Mouse (Mus musculus) adrenal gland, postnatal 10 days (tissue): Measurements from ENCODE around the gene Cyp2b19. TPM values are rescaled to one million over a fixed set of nuclear protein-coding genes. Genes with fewer than 3 reads are reported as not detected.
"Not testable (repeated sequence)": the region's sequence is repeated elsewhere in the genome, so short reads cannot be mapped to it uniquely, and the experiment has no call there.

Experiments
- DNase-seq: peaks from one replicate; pipeline ENCODE4 v3.0.0; 2021; ENCODE audit warnings: mixed read lengths
- long read RNA-seq, 2 experiments: library from polyadenylated mRNA; stranded (forward); transcript quantifications; one replicate each; pipeline ENCODE4 v2.0.0; 2021
- total RNA-seq, 2 experiments: library from RNA; stranded (reverse); gene quantifications; 2 replicates each; pipeline ENCODE4 v1.2.3; 2021

Gene Cyp2b19
- not detected for total RNA-seq
- long read RNA-seq, experiment 1 = 0 reads
- long read RNA-seq, experiment 2 = 0 reads

DNA sequence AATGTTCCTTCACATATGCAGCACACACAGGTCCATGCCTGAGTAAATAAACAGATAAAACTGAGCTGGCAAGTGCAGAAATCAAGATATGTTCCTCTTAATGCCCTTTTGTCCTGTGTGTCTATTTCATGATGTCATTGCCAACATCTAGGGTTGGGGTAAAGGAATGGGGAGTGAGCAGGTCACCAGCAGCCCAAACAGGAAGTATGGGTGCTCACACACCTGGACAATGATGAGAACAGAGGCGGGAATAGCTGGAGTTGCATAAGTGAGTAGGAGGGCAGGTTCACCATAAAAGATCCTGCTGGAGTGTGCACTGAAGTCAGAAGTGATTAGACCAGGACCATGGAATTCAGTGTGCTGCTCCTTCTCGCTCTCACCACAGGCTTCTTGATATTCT lies at the start of gene Cyp2b19:
Cyp2b19 (plus strand) TSS at position 301 of the 400 bp plus-strand sequence.
- DNase-seq = no peak

DNA sequence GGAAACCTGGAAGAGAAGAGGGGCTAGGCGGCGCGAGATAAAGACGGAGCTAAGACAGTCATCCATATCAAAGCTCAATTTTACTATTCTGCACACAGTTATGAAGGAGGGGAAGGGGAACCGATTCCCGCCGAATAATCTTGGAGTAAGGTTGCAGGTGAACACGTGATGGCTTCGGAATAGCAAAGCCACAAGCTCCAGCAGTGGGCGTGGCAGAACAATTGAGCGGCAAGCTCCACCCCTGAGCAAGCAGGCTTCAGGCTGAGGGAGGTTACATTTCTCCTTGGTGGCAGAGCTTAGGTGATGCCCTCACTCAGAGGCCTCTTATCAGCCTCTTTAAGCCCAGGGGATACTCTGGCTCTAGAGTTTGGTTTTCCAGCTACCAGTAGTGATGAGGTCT lies 45.9 kb upstream of the Cyp2b19 start:
- DNase-seq = no peak

DNA sequence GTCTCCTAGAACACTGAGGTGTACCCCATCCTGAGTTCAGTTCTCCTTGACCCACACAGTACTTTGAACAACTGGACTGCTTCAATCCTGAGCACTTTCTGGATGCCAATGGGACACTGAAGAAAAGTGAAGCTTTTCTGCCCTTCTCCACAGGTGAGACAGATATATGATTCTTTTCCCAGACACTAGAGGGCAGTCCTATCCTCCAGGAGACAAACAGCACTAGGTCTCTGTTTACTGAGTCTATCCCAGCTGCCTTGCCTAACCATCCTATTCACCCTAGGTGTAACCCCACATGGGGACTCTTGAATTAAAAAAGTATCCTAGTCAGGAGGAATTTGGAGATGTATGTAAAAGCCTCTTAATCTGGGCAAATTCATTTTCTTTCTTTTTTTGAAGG lies 18.0 kb upstream of the Cyp2b19 start:
- no peak for DNase-seq

DNA sequence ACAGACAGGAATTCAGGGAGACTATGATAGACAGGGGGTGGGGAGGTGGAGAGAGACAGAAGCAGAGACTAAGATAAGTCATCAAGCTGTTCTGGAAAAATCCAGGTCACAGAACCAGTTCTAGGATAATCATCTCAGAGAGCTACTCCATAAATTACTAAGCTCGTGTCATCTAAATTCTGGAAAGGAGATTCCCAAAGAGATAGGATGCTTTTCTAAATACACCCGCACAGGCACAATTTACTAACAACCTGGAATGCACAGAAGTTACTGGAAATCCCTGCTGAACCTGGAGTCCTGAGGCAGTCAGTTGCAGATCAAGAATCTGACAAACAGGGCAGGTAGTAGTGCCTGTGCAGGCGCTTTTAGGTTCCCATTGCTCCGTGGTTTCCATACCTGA lies 13.0 kb upstream of the Cyp2b19 start:
- no peak for DNase-seq

DNA sequence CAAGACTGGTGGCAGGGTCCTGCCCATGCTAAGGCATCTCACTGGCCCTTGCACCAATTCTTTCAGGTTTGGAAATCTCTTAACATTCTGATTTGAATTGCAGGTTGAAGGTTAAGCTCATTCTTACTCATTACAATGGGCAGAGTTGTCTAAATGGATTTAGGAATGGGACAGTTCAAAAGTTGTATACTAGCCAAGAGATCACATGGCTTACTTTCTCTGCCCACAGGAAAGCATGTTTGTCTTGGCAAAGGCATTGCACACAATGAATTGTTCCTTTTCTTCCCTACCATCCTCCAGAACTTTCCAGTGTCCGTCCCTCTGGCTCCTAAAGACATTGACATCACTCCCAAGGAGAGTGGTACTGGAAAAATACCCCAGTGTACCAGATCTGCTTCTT lies 11.5 kb upstream of the Cyp2b19 start:
- no peak for DNase-seq

DNA sequence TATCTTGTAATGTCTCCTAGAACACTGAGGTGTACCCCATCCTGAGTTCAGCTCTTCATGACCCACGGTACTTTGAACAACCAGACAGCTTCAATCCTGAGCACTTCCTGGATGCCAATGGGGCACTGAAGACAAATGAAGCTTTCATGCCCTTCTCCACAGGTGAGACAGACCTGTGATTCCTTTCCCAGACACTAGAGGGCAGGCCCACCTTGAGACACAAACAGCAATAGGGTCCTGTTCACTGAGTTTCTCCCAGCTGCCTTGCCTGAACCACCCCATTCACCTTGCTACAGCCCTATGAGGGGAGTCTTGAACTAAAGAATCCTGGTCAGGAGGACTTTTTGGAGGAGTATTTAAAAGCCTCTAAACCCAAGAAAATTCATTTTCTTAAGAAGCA lies 10.1 kb downstream of the Cyp2b19 start:
- DNase-seq = peak; percentile 40

DNA sequence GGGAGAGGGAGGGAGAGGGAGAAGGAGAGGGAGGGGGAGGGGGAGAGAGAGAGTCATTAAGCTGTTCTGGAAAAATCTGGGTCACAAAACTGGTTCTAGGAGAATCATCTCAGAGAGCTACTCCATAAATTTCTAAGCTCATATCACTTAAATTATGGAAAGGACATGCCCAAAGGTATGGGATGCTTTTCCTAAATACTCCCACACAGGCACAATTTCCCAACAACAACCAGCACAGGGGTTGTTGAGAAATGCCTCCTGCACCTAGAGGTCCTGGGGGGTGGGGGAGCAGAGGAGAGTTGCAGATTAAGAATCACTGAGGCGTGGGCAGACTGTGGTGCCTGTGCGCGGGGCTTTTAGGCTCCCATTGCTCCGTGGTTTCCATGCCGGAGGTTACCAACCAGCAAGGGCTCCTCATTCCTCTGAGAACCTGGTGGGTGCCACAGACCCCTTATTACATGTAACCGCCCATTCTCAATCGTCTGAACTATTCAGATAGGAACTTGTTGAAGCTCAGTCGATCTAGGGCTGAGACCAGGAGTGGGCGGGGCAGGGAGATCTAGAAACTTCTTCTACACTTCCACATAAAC lies 13.0 kb downstream of the Cyp2b19 start:
- DNase-seq = no peak

DNA sequence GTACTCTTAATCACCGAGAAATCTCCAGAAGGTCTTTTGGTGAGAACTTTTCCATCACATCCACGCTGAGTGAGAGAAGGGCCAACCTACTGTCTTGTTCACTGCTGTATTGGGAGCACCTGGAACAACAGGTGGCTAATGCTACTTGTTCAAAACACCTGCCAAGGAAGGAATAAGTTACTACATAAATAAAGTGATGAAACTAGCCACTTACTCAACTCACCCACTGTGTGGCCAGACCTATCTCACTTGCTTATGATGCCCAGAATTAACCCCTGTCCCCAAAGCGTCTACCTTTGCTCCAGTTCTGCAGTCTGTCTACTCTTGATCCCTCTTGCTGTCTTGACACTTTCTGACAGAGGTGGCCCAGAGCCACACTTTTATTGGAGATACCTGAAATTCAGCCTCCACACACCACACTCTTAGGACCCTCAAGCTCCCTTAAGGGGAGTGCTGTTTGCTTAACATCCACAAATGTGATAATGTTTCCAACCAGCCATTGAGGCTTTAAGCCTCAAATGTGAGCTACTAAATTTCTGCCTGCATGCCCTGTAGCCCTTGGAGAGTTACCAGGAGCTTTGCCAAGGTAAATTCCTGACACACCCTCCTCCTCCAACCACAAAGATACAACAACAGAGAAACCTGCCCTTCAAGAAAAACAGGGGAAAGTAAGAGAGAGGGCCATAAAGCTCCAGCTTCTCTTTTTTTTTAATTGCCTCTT lies 16.1 kb downstream of the Cyp2b19 start:
- DNase-seq = no peak

DNA sequence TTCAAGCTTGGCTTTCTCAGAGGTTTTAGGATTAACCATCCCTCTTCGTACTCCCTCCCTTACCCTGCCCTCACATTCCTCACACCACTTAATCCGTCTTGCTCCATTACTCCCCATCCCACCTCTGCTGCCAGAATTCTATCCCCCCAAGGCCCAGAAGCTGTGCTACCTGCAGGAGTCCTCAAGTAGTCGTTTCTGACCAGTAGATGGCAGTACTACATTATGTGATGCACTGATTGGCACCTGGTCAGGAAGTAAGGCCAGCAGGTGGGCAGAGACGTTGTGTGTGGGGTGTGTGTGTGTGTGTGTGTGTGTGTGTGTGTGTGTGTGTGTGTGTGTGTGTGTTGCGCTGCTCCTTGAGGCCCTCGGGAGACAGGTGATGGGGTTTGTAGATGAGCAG lies 18.9 kb downstream of the Cyp2b19 start:
- no peak for DNase-seq

DNA sequence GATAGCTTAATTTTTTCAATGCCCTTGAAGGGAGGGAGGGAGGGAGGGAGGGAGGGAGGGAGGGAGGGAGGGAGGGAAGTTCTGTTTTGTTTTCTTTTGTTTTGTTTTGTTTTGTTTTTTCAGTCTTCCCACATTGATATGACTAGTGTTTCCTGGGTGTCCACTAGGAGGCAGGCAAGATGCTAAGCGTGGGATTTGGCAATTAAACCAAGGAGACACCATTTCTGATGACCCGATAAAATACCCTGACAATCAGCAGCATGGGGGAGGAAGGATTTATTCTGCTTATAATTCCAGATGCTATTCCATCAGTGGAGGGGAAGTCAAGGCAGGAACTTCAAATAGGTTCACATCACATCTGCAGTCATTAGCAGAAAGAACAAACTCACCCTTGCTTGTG lies 20.9 kb downstream of the Cyp2b19 start:
- DNase-seq = no peak

DNA sequence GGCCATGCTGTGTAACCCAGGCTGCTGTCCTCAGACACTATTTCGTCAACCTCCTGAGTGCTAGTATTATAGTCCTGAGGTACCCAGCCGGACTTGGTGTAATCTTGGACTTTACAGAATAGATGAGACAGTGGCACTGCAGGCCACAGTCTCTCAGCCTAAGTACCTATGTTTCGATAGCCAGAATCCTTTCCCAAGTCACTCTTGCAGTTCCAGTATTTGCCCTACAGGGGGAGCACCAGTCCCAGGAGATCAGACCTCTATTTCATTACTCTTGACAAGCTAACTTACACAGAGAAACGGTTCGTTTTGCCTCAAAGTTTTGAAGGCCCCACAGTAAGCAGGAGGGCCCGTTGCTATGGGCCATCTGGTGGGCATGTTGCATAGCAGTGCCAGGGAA lies 21.5 kb downstream of the Cyp2b19 start:
- DNase-seq = peak; percentile 77

DNA sequence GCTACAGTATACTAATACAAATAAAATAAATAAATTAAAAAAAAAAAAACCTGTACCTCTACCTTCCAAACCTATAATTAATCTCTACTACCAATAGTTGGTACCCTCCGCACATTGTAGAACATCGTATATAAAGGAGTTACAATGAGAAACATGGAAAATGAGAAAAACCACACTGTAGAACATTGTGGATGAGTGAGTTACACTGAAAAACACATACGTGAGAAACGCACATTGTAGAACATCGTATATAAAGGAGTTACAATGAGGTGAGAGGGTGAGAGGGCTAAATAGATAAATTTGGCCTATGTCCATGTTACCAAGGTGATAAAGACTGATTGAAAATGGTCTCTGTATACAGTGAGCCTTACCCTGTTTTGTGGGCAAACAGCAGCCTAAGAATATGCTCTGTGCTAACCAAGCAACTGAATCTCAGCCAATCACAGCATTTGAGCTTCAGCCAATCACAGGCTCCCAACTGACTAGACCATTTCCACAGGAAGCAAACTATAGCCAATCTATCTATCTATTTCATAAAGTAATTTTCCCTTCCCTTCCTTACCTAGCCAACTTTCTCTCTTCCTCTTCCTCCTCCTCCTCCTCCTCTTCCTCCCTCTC lies 23.0 kb downstream of the Cyp2b19 start:
- DNase-seq = no peak

DNA sequence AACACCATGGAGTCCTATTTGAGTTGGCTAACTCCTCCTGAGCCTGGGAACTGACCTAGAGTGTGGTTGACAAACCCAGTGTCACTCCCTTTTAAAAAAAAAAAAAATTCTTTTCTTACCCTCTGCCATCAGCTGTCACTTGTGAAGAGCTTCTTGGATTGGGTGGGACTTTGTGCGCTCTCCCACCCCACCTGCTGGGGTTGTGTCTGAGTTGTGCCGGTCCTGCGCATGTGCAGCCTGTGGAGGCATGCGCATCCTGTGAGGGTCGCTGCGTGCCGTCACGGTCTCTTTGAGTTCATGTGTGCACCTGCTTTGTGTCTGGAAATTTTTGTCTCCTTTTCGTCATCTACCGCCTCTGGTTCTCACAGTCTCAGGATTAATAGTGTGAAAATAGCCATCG lies 23.6 kb downstream of the Cyp2b19 start:
- no peak for DNase-seq

DNA sequence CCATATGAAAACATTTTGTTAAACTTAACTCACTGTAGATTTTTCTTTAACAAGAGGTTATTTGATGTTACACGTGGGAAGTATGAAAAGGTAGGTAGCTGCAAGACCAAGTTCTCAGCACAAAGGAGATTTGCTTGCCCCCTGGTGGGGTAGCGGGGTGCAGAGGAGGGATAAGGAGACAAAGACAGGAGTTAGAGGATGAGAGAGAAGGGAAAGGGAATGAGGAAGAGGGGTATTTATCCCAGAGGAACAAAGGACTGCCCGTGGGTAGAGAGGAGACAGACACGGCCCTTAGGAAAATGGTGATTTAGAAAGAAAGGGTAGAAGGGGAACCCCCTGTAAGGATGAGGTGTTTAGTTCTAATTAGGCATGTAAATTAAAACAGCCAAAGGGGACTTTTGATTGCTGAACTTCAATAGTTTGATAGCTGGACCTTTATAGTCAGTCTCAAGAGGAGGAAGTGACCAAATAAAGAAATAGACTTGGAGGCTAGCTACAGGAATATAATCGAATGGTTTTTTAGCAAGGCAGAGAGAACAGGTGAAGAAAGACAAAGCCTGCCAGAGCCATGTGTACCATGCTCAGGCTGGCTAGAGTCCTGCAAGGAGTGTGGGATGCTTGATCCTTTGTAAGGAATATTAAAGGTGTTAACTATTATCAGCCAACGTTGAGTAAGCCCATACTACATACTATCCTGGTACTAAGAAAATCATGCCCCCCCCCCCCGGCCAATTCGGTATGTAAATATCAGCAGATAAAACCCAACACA lies 24.2 kb downstream of the Cyp2b19 start:
- DNase-seq = no peak

DNA sequence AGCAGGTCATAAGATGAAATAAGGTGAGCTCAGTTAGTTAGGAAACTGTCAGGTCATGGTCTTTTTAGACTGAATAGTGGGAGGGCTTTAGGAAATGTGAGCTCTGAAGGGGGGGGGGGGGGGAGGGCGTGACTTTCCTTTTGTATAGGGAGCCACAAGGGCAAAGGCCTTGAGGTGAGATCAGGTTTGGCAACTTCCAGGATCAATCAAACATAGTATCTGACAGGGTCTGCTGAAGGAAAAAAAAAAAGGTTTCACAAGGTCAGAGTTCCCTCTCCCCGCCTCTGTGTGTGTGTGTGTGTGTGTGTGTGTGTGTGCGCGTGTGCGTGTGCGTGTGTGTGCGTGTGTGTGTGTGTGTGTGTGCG lies 24.8 kb downstream of the Cyp2b19 start:
- no peak for DNase-seq

DNA sequence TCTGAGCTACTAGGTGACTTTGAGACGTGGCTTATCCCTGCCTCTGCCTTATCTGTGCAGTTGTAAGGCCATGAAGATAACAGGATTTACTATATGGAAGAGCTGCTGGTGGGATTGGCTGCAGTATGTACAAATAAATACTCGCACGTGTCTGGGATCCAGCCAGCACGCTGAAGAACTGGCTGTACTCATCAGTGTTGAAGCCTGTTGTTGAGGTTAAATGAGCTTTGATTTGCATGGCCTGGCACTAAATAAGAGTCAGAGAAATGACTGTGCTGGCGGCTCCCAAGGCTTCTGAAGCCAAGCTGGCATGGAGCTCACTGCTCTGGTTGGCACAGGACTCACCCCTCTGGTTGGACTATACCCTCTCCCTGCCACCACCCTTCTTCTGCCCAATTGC lies 26.2 kb downstream of the Cyp2b19 start:
- DNase-seq = peak; percentile 68

DNA sequence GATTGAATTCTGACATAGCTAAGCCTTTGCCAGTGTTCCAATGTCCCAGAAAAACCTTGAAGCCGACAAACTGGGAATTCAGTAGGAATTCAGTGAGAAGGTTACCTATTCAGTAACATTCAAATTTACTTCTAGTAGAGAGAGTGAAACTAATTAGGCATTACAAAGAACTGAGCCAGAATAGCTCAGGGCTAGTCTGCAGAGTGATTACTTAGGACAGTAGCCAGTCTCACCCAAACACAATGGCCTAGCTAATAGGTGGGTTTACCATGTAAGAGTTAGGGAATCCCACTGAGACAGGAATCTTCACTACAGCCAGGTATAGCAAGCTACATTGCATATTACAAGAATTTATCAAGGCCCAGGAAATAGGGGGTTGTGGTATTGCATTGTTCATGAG lies 29.1 kb downstream of the Cyp2b19 start:
- not testable (repeated sequence) for DNase-seq

DNA sequence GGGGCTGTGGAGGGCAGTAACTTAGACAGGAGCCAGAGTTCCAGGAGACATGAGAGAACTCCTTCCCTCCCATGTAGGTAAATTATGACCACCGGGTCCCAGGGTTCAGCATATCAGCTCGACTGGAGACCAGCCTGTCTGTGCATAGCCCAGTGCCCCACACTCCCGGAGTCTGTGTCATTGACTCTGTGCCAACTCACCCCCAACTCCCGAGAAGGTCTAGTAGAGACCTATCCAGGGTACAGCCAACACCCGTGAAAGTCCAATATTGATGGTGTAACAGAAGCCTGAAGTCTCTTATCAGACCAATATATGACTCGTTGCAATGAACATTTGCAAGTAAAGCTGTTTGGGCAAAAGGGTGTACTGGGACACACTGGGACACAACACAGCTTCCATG lies 33.0 kb downstream of the Cyp2b19 start:
- DNase-seq = no peak

DNA sequence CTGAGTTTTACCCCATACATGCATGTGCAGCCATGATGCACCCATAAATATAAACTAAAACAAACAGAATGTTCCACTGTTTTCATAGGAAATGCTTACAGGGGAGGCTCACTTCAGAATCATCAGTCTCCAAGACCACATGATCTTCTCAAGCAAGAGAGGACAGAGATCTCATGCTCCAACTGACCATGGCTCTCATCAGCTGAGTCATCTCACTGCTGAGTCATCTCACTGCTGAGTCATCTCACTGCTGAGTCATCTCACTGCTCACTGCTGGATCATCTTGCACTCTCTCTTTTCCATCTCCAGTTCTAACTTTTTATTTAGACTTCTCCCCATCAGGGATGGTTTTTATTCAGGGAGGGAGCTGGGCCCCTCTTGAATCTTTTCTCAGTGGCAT lies 43.2 kb downstream of the Cyp2b19 start:
- DNase-seq = peak; percentile 20

DNA sequence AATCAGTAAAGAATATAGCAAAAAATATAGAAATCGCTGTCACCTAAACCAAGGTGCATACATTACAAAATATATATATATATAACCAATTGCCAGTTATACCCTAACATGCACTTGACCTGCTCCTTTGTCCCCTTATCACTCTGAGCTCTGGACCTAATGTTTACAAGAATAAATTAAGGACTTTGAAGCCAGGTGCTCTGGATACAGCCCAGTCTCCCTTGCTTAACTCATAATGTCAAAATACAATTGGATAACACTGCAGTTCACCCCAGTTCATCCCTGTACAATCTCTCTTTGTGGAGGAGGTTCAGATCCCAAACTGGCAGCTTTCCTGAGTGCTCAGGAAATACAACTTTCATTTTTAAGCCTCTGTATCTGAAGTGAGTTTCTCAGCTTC lies 44.1 kb downstream of the Cyp2b19 start:
- no peak for DNase-seq

DNA sequence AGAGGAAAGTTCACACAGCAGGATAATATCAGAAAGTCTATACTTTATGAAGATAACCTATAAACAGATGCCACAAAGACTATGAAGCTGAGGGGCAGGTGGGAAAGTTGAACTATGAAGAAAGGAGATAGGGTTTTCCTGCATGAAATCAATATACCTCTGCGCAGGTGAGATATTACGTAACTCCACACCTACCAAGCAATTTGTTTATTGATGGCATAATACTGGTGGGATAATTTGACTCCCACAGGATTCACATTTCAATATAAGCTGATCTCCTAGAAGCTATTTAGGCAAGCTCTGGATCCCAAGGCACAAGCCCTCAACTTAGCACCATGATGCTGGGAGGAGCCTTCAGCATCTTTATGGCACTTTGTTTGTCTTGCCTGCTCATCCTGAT lies 51.6 kb downstream of the Cyp2b19 start, which contains the start of gene Cyp2g1:
Cyp2g1 (plus strand) TSS at position 301 of the 400 bp plus-strand sequence.
- DNase-seq = no peak
